Mouse (Mus musculus) hindbrain, embryonic 11.5 days (tissue): ENCODE results near the gene Ptpn13. TPM values are rescaled to one million over a fixed set of nuclear protein-coding genes. Genes with fewer than 3 reads are reported as not detected.

Source experiments
- ATAC-seq: fragments of 200-750 bp; cut with Nextera tagmentation; 2 replicates; pipeline ENCODE4 v1.8.0; 2017; ENCODE audit warnings: mild to moderate bottlenecking, moderate TSS enrichment, moderate library complexity; ENCODE audit not compliant: low FRiP score
- DNase-seq: peaks from one replicate; pipeline ENCODE4 v3.0.0-alpha.2; 2015; ENCODE audit warnings: low spot score
- H3K27ac ChIP-seq: fragments of 300-500 bp; sonication (generic); 2 replicates; pipeline ENCODE4 v1.5.1; 2014; ENCODE audit warnings: mild to moderate bottlenecking, low read depth, low read length
- H3K27me3 ChIP-seq: fragments of 300-500 bp; sonication (generic); 2 replicates; pipeline ENCODE4 v1.6.1; 2014; ENCODE audit warnings: mild to moderate bottlenecking, low read length, moderate library complexity, mixed read lengths; ENCODE audit not compliant: control insufficient read depth, insufficient read depth
- H3K36me3 ChIP-seq: fragments of 300-500 bp; sonication (generic); 2 replicates; pipeline ENCODE4 v1.6.1; 2014; ENCODE audit warnings: mild to moderate bottlenecking, low read length, moderate library complexity, mixed read lengths; ENCODE audit not compliant: control insufficient read depth, insufficient read depth
- H3K4me1 ChIP-seq: fragments of 300-500 bp; sonication (generic); replicated peaks from 2 replicates; pipeline ENCODE4 v1.6.1; 2014; ENCODE audit warnings: low read length, mixed read lengths; ENCODE audit not compliant: control insufficient read depth, insufficient read depth
- H3K4me2 ChIP-seq: fragments of 300-500 bp; sonication (generic); replicated peaks from 2 replicates; pipeline ENCODE4 v1.6.1; 2014; ENCODE audit warnings: mild to moderate bottlenecking, low read depth, low read length
- H3K4me3 ChIP-seq: fragments of 300-500 bp; sonication (generic); 2 replicates; pipeline ENCODE4 v1.5.1; 2014; ENCODE audit warnings: low read depth, low read length
- H3K9ac ChIP-seq: fragments of 300-500 bp; sonication (generic); 2 replicates; pipeline ENCODE4 v1.6.1; 2014; ENCODE audit warnings: low read depth, low read length
- H3K9me3 ChIP-seq: fragments of 300-500 bp; sonication (generic); 2 replicates; pipeline ENCODE4 v1.6.1; 2016; ENCODE audit warnings: low read length; ENCODE audit not compliant: control insufficient read depth
- WGBS: fragments of 180-500 bp; shearing (Covaris S2); extraction: QIAGEN DNeasy Blood & Tissue Kit; methylation state at CpG from one replicate; pipeline ENCODE4 v1.1.7; 2014; 5-methylcytosine and 5-hydroxymethylcytosine counted together
- polyA plus RNA-seq: library from polyadenylated mRNA; unstranded; fragments of >200 nt; fragmentation: Nextera tagmentation; extraction: Ambion mirVana; gene quantifications from 2 replicates; pipeline ENCODE4 v1.2.1, GENCODE M21; 2014

The Ptpn13 gene
- polyA plus RNA-seq, 1 experiment from 2014 or later: 19.3 TPM

- Histone ChIP-seq H3K4me1 (no peaks in the 10 kb centered on the region), H3K27me3 (no peaks in the 10 kb centered on the region), H3K9me3 (no peaks in the 10 kb centered on the region), H3K36me3 (no peaks in the 10 kb centered on the region), H3K4me2 (no peak overlapping the region), H3K4me3 (no peak overlapping the region), H3K27ac (no peak overlapping the region), H3K9ac (no peak overlapping the region)
- 90% methylated on average over 6 of the region's 6 CpGs for WGBS
- DNase-seq: no peak
- no peak for ATAC-seq
These were observed 35.9 kb downstream of the Ptpn13 start for GRCm38 (mm10) chr5:103460903-103461302.

DNA sequence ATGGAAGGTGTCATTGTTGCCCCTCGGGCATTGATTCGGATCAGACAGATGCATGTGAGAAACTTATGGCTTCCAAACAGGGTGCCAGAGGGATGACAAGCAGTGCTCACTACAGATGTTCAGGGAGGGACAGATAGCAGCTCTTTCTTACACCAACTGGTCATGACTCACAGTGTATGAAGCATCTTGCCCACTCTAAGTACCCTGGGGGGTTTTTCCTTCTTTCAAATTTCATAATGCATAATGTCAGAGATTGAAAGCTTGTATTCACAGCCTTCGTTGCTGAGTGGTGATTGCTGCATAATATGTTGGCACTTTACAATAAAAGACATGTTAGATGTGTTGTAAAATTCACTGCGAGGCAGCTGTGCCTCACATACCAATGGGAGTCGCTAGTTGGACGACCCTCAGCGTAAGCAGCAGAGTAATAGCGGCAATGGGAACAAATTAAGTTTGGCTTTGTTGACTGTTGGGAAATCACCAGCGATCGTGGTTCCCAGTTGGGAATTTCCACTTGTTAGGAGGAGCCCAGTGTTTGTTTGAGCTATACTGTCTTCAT is 38.7 kb downstream of the Ptpn13 start:
- Histone ChIP-seq H3K4me2 (no peak overlapping the region), H3K36me3 (no peaks in the 10 kb centered on the region), H3K4me1 (no peaks in the 10 kb centered on the region), H3K27me3 (no peaks in the 10 kb centered on the region), H3K9me3 (no peaks in the 10 kb centered on the region), H3K27ac (no peak overlapping the region), H3K9ac (no peak overlapping the region), H3K4me3 (no peak overlapping the region)
- ATAC-seq (no peak), DNase-seq (no peak)
- 88% methylated on average over 10 of the region's 10 CpGs for WGBS

- Histone ChIP-seq H3K4me1 (no peaks in the 10 kb centered on the region), H3K9me3 (no peaks in the 10 kb centered on the region), H3K9ac (no peak overlapping the region), H3K4me3 (no peak overlapping the region), H3K27ac (no peak overlapping the region), H3K36me3 (no peaks in the 10 kb centered on the region), H3K4me2 (no peak overlapping the region), H3K27me3 (no peaks in the 10 kb centered on the region)
- ATAC-seq: no peak
- no peak for DNase-seq
- 90% methylated on average over 4 of the region's 4 CpGs for WGBS
These were observed 39.3 kb downstream of the Ptpn13 start for GRCm38 (mm10) chr5:103464329-103464728.

DNA sequence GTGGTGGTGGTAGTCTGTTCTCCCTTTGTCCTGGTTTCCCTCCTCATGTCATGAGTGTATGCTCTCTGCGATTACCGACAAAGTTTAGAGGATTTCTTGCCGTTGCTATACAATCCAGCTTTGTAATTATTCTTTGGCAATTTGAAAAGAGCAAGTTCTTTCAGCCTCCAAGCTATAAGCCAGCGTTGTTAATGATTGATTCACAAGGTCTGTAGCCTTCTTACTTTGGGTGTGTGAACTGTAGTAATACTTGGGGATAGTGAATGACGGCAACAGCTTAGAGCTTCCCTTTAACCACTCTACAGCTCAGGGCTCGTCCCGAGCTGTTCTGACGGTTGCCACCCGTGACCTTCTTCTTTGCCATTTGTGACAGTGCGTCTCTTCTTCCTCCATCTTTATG is 39.8 kb downstream of the Ptpn13 start:
- Histone ChIP-seq H3K9ac (no peak overlapping the region), H3K9me3 (no peaks in the 10 kb centered on the region), H3K27ac (no peak overlapping the region), H3K36me3 (no peaks in the 10 kb centered on the region), H3K4me1 (no peaks in the 10 kb centered on the region), H3K27me3 (no peaks in the 10 kb centered on the region), H3K4me2 (no peak overlapping the region), H3K4me3 (no peak overlapping the region)
- ATAC-seq (no peak), DNase-seq (no peak)
- WGBS: 86% methylated on average over 10 of the region's 10 CpGs

DNA sequence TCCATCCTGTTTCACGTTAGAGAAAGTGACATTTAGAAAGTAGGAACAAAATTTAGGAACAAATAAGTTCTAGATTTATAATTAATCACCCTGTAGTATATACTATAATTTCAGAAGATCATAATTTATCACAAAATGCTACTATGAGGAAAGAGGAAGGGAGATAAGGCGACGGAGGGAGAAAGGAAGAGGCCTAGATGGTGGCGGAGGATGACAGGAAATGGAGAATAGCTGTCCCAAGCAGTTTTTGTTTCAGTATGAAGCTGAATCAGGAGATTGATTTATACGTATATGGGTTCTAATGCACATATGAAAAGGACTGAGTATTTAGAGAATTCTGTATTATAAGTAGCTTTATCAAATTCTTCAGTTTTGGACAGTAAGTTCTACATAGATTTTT is 47.7 kb downstream of the Ptpn13 start:
- no peak for DNase-seq
- H3K27me3 ChIP-seq: no peaks in the 10 kb centered on the region
- no peak overlapping the region for H3K9ac ChIP-seq
- no peaks in the 10 kb centered on the region for H3K36me3 ChIP-seq
- no peak overlapping the region for H3K27ac ChIP-seq
- no peak for ATAC-seq
- 89% methylated on average over 5 of the region's 5 CpGs for whole genome bisulfite sequencing
- no peak overlapping the region for H3K4me3 ChIP-seq
- H3K4me1 ChIP-seq: no peaks in the 10 kb centered on the region
- no peaks in the 10 kb centered on the region for H3K9me3 ChIP-seq
- H3K4me2 ChIP-seq: no peak overlapping the region

GRCm38 (mm10) chr5:103473467-103474096 is 48.6 kb downstream of the Ptpn13 start:
- 94% methylated on average over 11 of the region's 11 CpGs for WGBS
- no peak overlapping the region for H3K4me2 ChIP-seq
- no peak overlapping the region for H3K9ac ChIP-seq
- no peaks in the 10 kb centered on the region for H3K36me3 ChIP-seq
- DNase-seq: no peak
- H3K27ac ChIP-seq: no peak overlapping the region
- no peak overlapping the region for H3K4me3 ChIP-seq
- no peak for ATAC-seq
- no peaks in the 10 kb centered on the region for H3K27me3 ChIP-seq
- H3K9me3 ChIP-seq: no peaks in the 10 kb centered on the region
- H3K4me1 ChIP-seq: no peaks in the 10 kb centered on the region

GRCm38 (mm10) chr5:103474259-103474658 is 49.3 kb downstream of the Ptpn13 start:
- no peak overlapping the region for H3K4me3 ChIP-seq
- no peaks in the 10 kb centered on the region for H3K27me3 ChIP-seq
- H3K4me1 ChIP-seq: no peaks in the 10 kb centered on the region
- DNase-seq (no peak), ATAC-seq (no peak)
- 90% methylated on average over 4 of the region's 4 CpGs for WGBS
- no peak overlapping the region for H3K27ac ChIP-seq
- H3K36me3 ChIP-seq: no peaks in the 10 kb centered on the region
- no peak overlapping the region for H3K9ac ChIP-seq
- no peak overlapping the region for H3K4me2 ChIP-seq
- no peaks in the 10 kb centered on the region for H3K9me3 ChIP-seq

GRCm38 (mm10) chr5:103475503-103475902 is 50.5 kb downstream of the Ptpn13 start:
- 95% methylated on average over 5 of the region's 5 CpGs for WGBS

GRCm38 (mm10) chr5:103479503-103479902 is 54.5 kb downstream of the Ptpn13 start:
- Histone ChIP-seq H3K9me3 (no peaks in the 10 kb centered on the region), H3K36me3 (no peaks in the 10 kb centered on the region), H3K4me1 (no peaks in the 10 kb centered on the region), H3K9ac (no peak overlapping the region), H3K27ac (no peak overlapping the region), H3K4me3 (no peak overlapping the region), H3K27me3 (no peaks in the 10 kb centered on the region), H3K4me2 (no peak overlapping the region)
- DNase-seq (no peak), ATAC-seq (no peak)
- 94% methylated on average over 5 of the region's 5 CpGs for WGBS

More at GRCm38 (mm10) chr5:103475503-103475902, 50.5 kb downstream of the Ptpn13 start:
- no peaks in the 10 kb centered on the region for H3K27me3 ChIP-seq
- no peak overlapping the region for H3K9ac ChIP-seq
- no peaks in the 10 kb centered on the region for H3K4me1 ChIP-seq
- no peak overlapping the region for H3K4me2 ChIP-seq
- H3K27ac ChIP-seq: no peak overlapping the region
- no peaks in the 10 kb centered on the region for H3K9me3 ChIP-seq
- DNase-seq: no peak
- H3K36me3 ChIP-seq: no peaks in the 10 kb centered on the region
- no peak overlapping the region for H3K4me3 ChIP-seq
- no peak for ATAC-seq
